8 mouse cellular contexts compared by ENCODE assay signal in the genomic region with DNA sequence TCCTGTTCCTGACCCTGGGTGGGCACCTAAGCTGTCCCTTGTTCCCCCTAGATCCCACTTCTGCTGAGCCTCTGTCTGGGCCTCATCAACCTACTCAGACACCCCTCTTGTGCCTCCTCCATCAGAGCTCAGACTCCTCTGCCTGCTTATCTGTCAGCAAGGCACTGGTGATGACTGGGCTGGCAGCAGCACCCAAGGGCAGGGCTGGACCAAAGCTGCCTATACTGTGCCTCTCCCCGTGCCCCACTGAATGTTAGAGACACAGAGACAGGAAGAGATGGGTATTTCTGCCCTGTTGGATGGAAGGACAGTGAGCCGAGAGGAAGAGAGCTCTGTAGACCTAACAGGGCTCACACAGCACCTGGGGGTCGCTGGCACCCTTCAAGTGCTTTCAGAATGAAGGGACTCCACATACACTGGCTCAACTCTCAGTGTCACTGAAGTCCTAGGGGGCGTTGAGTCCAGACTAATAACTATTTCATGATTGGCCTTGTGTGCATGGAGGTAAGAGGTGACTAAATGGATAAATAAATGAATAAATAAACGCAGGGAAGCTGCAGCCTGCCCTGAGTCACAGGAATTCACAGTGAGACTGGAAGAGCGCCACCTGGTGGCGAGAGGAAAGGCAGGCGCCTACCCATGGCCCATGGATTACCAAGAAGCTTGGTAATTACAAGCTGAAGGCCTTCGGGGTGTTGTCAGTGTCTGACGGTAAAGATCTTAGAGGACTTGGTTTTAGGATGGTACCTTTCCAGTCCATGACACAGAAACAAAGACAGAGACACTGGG. TPM values are rescaled to one million over a fixed set of nuclear protein-coding genes. Genes with fewer than 3 reads are reported as not detected.
A peak's percentile ranks its signal among the peaks of the same experiment; 100 is the strongest.
DNase-seq lines count a peak whose midpoint lies in the region; ATAC-seq and TF ChIP-seq lines count a peak whose summit lies in the region.

No protein-coding gene starts in this region.

- TF ChIP-seq CTCF in kidney, adult 2 months (conservative IDR thresholded peaks at IDR 0.05; ENCODE audit: insufficient read depth, insufficient read length, low read depth, low read length): peak; percentile 91

- no peaks in the 10 kb centered on the region for H3K27me3 ChIP-seq in kidney, adult 2 months (replicated peaks; ENCODE audit: control insufficient read depth, insufficient read depth, low read length)
- H3K27me3 ChIP-seq in limb, embryonic 12.5 days: no peaks in the 10 kb centered on the region
- H3K27me3 ChIP-seq in midbrain, embryonic 15.5 days (replicated peaks): no peaks in the 10 kb centered on the region

- WGBS in kidney, adult 2 months: 19% methylated on average over 10 of the region's 10 CpGs
- WGBS in limb, embryonic 12.5 days: 24% methylated on average over 10 of the region's 10 CpGs
- WGBS in midbrain, embryonic 15.5 days: 21% methylated on average over 10 of the region's 10 CpGs

- no peak for TF ChIP-seq POLR2A in kidney, adult 2 months (IDR thresholded peaks at IDR 0.05; ENCODE audit: low read depth, low read length)

- peak; percentile 46; the same call in 1 of the 2 replicates for ATAC-seq in limb, embryonic 12.5 days (ENCODE audit: insufficient number of reproducible peaks, insufficient read depth, low FRiP score, low TSS enrichment, low read depth)
- ATAC-seq in midbrain, embryonic 15.5 days (replicated peaks): peak; percentile 76

- no peak overlapping the region for H3K4me2 ChIP-seq in limb, embryonic 12.5 days
- no peak overlapping the region for H3K4me2 ChIP-seq in midbrain, embryonic 15.5 days

- H3K36me3 ChIP-seq in kidney, adult 2 months (ENCODE audit: control insufficient read depth, insufficient read depth, low read length): no peaks in the 10 kb centered on the region
- peaks cover 24% of the 10 kb centered on the region for H3K36me3 ChIP-seq in limb, embryonic 12.5 days
- 0 out of 2 replicates have a peak, but pooled peaks cover 3% of the 10 kb centered on the region for H3K36me3 ChIP-seq in midbrain, embryonic 15.5 days (replicated peaks)

- no peaks in the 10 kb centered on the region for H3K9me3 ChIP-seq in limb, embryonic 12.5 days
- H3K9me3 ChIP-seq in midbrain, embryonic 15.5 days: no peaks in the 10 kb centered on the region

- DNase-seq in 3134 (ENCODE audit: extremely low read depth, insufficient read length, low spot score): peak; percentile 41
- DNase-seq in adrenal gland, adult 2 months: peak; percentile 74
- DNase-seq in embryo, embryonic 11 days: peak; percentile 88
- peak; percentile 51 for DNase-seq in heart, adult 8-10 months (ENCODE audit: low spot score)
- DNase-seq in kidney, adult 2 months: peak; percentile 79
- DNase-seq in spleen, postnatal 14 days (ENCODE audit: low spot score in 2 of 2): peak; percentile 57 to 79

- no peak overlapping the region for H3K4me3 ChIP-seq in kidney, adult 2 months (ENCODE audit: insufficient read depth, low read depth, low read length)
- H3K4me3 ChIP-seq in limb, embryonic 12.5 days (replicated peaks): no peak overlapping the region
- no peak overlapping the region for H3K4me3 ChIP-seq in midbrain, embryonic 15.5 days

- H3K9ac ChIP-seq in limb, embryonic 12.5 days (replicated peaks): no peak overlapping the region
- H3K9ac ChIP-seq in midbrain, embryonic 15.5 days: no peak overlapping the region

- H3K4me1 ChIP-seq in kidney, adult 2 months (ENCODE audit: control insufficient read depth, insufficient read depth, low read length): no peaks in the 10 kb centered on the region
- no peaks in the 10 kb centered on the region for H3K4me1 ChIP-seq in limb, embryonic 12.5 days (replicated peaks)
- H3K4me1 ChIP-seq in midbrain, embryonic 15.5 days: no peaks in the 10 kb centered on the region

- H3K27ac ChIP-seq in kidney, adult 2 months (ENCODE audit: insufficient read depth, low read depth, low read length): no peak overlapping the region
- no peak overlapping the region for H3K27ac ChIP-seq in limb, embryonic 12.5 days
- no peak overlapping the region for H3K27ac ChIP-seq in midbrain, embryonic 15.5 days

RNA-seq across cellular contexts. Expression of a gene that starts 3.2 kb away (rescaled TPM):
- total RNA-seq in adrenal gland, adult 2 months (2021): under 1 TPM; 0.21 to 0.29 TPM
- polyA plus RNA-seq in adrenal gland, adult 2 months (2012; rRNA removed): 0.82 and 1.1 TPM in 2 replicates
- under 1 TPM in 3 of 4 experiments, not detected in 1; 0.14 to 0.16 (median 0.14) TPM for total RNA-seq in heart, adult 8-10 months (2022)
- 0.48 and 0.61 TPM in 2 replicates for polyA plus RNA-seq in kidney, adult 2 months (2012; rRNA removed)
- polyA plus RNA-seq in limb, embryonic 12.5 days (2016; fragmentation: Nextera tagmentation; extraction: Ambion mirVana): 0.60 and 0.97 TPM in 2 replicates
- polyA plus RNA-seq in midbrain, embryonic 15.5 days (2015; fragmentation: Nextera tagmentation; extraction: Ambion mirVana): 0.83 and 0.99 TPM in 2 replicates

RNA-seq across cellular contexts. Expression of a gene that starts 26.8 kb away (rescaled TPM):
- total RNA-seq in adrenal gland, adult 2 months (2021): 100 to 1,000 TPM; 111 to 179 TPM
- polyA plus RNA-seq in adrenal gland, adult 2 months (2012; rRNA removed): 202 and 253 TPM in 2 replicates
- 10 to 100 TPM; 26.8 to 33.5 (median 30.5) TPM for total RNA-seq in heart, adult 8-10 months (2022)
- polyA plus RNA-seq in kidney, adult 2 months (2012; rRNA removed): 142 and 163 TPM in 2 replicates
- 59.7 and 68.5 TPM in 2 replicates for polyA plus RNA-seq in limb, embryonic 12.5 days (2016; fragmentation: Nextera tagmentation; extraction: Ambion mirVana)
- polyA plus RNA-seq in midbrain, embryonic 15.5 days (2015; fragmentation: Nextera tagmentation; extraction: Ambion mirVana): 156 and 157 TPM in 2 replicates

RNA-seq across cellular contexts. Expression of a gene that starts 26.8 kb away (rescaled TPM):
- 10 to 100 TPM; 12.8 to 15.9 TPM for total RNA-seq in adrenal gland, adult 2 months (2021)
- polyA plus RNA-seq in adrenal gland, adult 2 months (2012; rRNA removed): 22.5 and 27.7 TPM in 2 replicates
- total RNA-seq in heart, adult 8-10 months (2022): 10 to 100 TPM; 67.6 to 72.3 (median 70.8) TPM
- polyA plus RNA-seq in kidney, adult 2 months (2012; rRNA removed): 16.9 and 19.3 TPM in 2 replicates
- polyA plus RNA-seq in limb, embryonic 12.5 days (2016; fragmentation: Nextera tagmentation; extraction: Ambion mirVana): 34.7 and 36.0 TPM in 2 replicates
- 38.7 and 40.5 TPM in 2 replicates for polyA plus RNA-seq in midbrain, embryonic 15.5 days (2015; fragmentation: Nextera tagmentation; extraction: Ambion mirVana)

RNA-seq across cellular contexts. Expression of a gene that starts 27.1 kb away (rescaled TPM):
- 1 to 10 TPM; 1.4 to 4.0 TPM for total RNA-seq in adrenal gland, adult 2 months (2021)
- 2.0 and 2.2 TPM in 2 replicates for polyA plus RNA-seq in adrenal gland, adult 2 months (2012; rRNA removed)
- 1 to 10 TPM in 1 of 4 experiments, under 1 TPM in 3; 0.75 to 1.0 (median 0.80) TPM for total RNA-seq in heart, adult 8-10 months (2022)
- 1.2 and 1.5 TPM in 2 replicates for polyA plus RNA-seq in kidney, adult 2 months (2012; rRNA removed)
- polyA plus RNA-seq in limb, embryonic 12.5 days (2016; fragmentation: Nextera tagmentation; extraction: Ambion mirVana): 5.6 and 6.1 TPM in 2 replicates
- 1.4 and 1.6 TPM in 2 replicates for polyA plus RNA-seq in midbrain, embryonic 15.5 days (2015; fragmentation: Nextera tagmentation; extraction: Ambion mirVana)

RNA-seq across cellular contexts. Expression of a gene that starts 39.5 kb away (rescaled TPM):
- 10 to 100 TPM; 17.9 to 25.6 TPM for total RNA-seq in adrenal gland, adult 2 months (2021)
- 57.7 and 60.5 TPM in 2 replicates for polyA plus RNA-seq in adrenal gland, adult 2 months (2012; rRNA removed)
- 10 to 100 TPM in 3 of 4 experiments, 1 to 10 TPM in 1; 8.4 to 11.5 (median 10.2) TPM for total RNA-seq in heart, adult 8-10 months (2022)
- 19.4 and 23.7 TPM in 2 replicates for polyA plus RNA-seq in kidney, adult 2 months (2012; rRNA removed)
- 29.4 and 30.4 TPM in 2 replicates for polyA plus RNA-seq in limb, embryonic 12.5 days (2016; fragmentation: Nextera tagmentation; extraction: Ambion mirVana)
- 8.3 and 9.2 TPM in 2 replicates for polyA plus RNA-seq in midbrain, embryonic 15.5 days (2015; fragmentation: Nextera tagmentation; extraction: Ambion mirVana)
